Mouse (Mus musculus) olfactory bulb, adult 2 months (tissue): ENCODE measurements around the gene Irs3. TPM values are rescaled to one million over a fixed set of nuclear protein-coding genes. Genes with fewer than 3 reads are reported as not detected.
A peak's percentile ranks its signal among the peaks of the same experiment; 100 is the strongest.

Source experiments
- H3K27ac ChIP-seq: fragments of 200-500 bp; 2 replicates; pipeline ENCODE4 v1.5.1; 2012; ENCODE audit warnings: low read depth, low read length; ENCODE audit not compliant: insufficient read depth
- H3K4me1 ChIP-seq: fragments of 200-500 bp; 2 replicates; pipeline ENCODE4 v1.6.1; 2012; ENCODE audit warnings: low read length; ENCODE audit not compliant: control insufficient read depth, insufficient read depth
- H3K4me3 ChIP-seq: fragments of 200-500 bp; 2 replicates; pipeline ENCODE4 v1.5.1; 2012; ENCODE audit warnings: mild to moderate bottlenecking, low read depth, low read length, moderate library complexity; ENCODE audit not compliant: insufficient read depth
- CTCF ChIP-seq: fragments of 200-500 bp; IDR thresholded peaks from 2 replicates; pipeline ENCODE4 v1.5.1; 2012; ENCODE audit warnings: low read depth, mild to moderate bottlenecking, low read length, moderate library complexity; ENCODE audit not compliant: insufficient read depth
- POLR2A ChIP-seq: fragments of 200-500 bp; IDR thresholded peaks from 2 replicates; pipeline ENCODE4 v1.6.1; 2012; ENCODE audit warnings: mild to moderate bottlenecking, low read depth, low read length, moderate library complexity; ENCODE audit not compliant: insufficient read depth
- WGBS: fragments of 180-500 bp; shearing (Covaris S2); methylation state at CpG from one replicate; pipeline ENCODE4 v1.1.7; 2018; 5-methylcytosine and 5-hydroxymethylcytosine counted together
- polyA plus RNA-seq: library from polyadenylated mRNA; stranded (reverse); fragments of >200 nt; gene quantifications from 2 replicates; pipeline ENCODE4 v1.2.4, GENCODE M21; 2012; ENCODE audit warnings: low replicate concordance; ENCODE audit not compliant: missing spikeins, insufficient read depth, insufficient read length

Gene Irs3
- polyA plus RNA-seq, 1 experiment = not detected

- Histone ChIP-seq H3K27ac (no peak within 1 kb of the TSS), H3K4me3 (no peak within 1 kb of the TSS), H3K4me1 (no peaks in the 10 kb centered on the region; the same call in 1 of the 2 replicates)
- TF ChIP-seq CTCF = no peak
- TF ChIP-seq POLR2A = no peak
- WGBS = 83% methylated on average over 11 of the region's 11 CpGs
Measured at GRCm38 (mm10) chr5:137613550-137613949, 32.0 kb downstream of the Irs3 start, which contains the start of gene Pcolce. Gene Pcolce (minus strand): TSS chr5:137613784.

GRCm38 (mm10) chr5:137613076-137613475, 32.4 kb downstream of the Irs3 start:
- Histone ChIP-seq H3K4me3 (no peak overlapping the region), H3K4me1 (peaks cover 5% of the 10 kb centered on the region; the same call in 1 of the 2 replicates), H3K27ac (no peak overlapping the region)
- TF ChIP-seq POLR2A (no peak), CTCF (no peak)
- WGBS = 69% methylated on average over 5 of the region's 5 CpGs

- 36% methylated on average over 6 of the region's 6 CpGs for WGBS
- TF ChIP-seq CTCF (no peak), POLR2A (no peak)
- peaks cover 8% of the 10 kb centered on the region; the same call in 1 of the 2 replicates for H3K4me1 ChIP-seq
- H3K4me3 ChIP-seq = no peak overlapping the region
- 0 out of 2 replicates have a peak overlapping the region, but pooled peaks have one; percentile 4 for H3K27ac ChIP-seq
Measured at GRCm38 (mm10) chr5:137611245-137611602, 34.3 kb downstream of the Irs3 start.

GRCm38 (mm10) chr5:137610548-137611244, 34.8 kb downstream of the Irs3 start:
- no peak for TF ChIP-seq CTCF
- TF ChIP-seq POLR2A = no peak
- Histone ChIP-seq H3K4me3 (no peak overlapping the region), H3K4me1 (peaks cover 8% of the 10 kb centered on the region; the same call in 1 of the 2 replicates), H3K27ac (0 out of 2 replicates have a peak overlapping the region, but pooled peaks have one; percentile 4)
- whole genome bisulfite sequencing = 45% methylated on average over 12 of the region's 12 CpGs

- TF ChIP-seq POLR2A (no peak), CTCF (no peak)
- Histone ChIP-seq H3K4me1 (peaks cover 8% of the 10 kb centered on the region; the same call in 1 of the 2 replicates), H3K27ac (no peak overlapping the region), H3K4me3 (no peak overlapping the region)
- WGBS = 83% methylated on average over 4 of the region's 4 CpGs
Measured at GRCm38 (mm10) chr5:137610056-137610455, 35.5 kb downstream of the Irs3 start.

GRCm38 (mm10) chr5:137609292-137609691, 36.2 kb downstream of the Irs3 start:
- Histone ChIP-seq H3K4me1 (peaks cover 8% of the 10 kb centered on the region; the same call in 1 of the 2 replicates), H3K27ac (no peak overlapping the region), H3K4me3 (no peak overlapping the region)
- TF ChIP-seq CTCF (no peak), POLR2A (no peak)
- 70% methylated on average over 3 of the region's 3 CpGs for WGBS

- 41% methylated on average over 23 of the region's 23 CpGs for WGBS
- Histone ChIP-seq H3K4me1 (peaks cover 8% of the 10 kb centered on the region; the same call in 1 of the 2 replicates), H3K4me3 (no peak overlapping the region), H3K27ac (no peak overlapping the region)
- TF ChIP-seq CTCF = no peak
- no peak for TF ChIP-seq POLR2A
Measured at GRCm38 (mm10) chr5:137608654-137609190, 36.8 kb downstream of the Irs3 start.

- WGBS = 29% methylated on average over 26 of the region's 26 CpGs
- Histone ChIP-seq H3K27ac (no peak overlapping the region), H3K4me1 (peaks cover 8% of the 10 kb centered on the region; the same call in 1 of the 2 replicates), H3K4me3 (no peak overlapping the region)
- TF ChIP-seq CTCF (no peak), POLR2A (no peak)
Measured at GRCm38 (mm10) chr5:137607860-137608653, 37.5 kb downstream of the Irs3 start.
